Mouse (Mus musculus) left cerebral cortex, postnatal 25 days (tissue): ENCODE results near the gene Rbfox1. TPM values are rescaled to one million over a fixed set of nuclear protein-coding genes. Genes with fewer than 3 reads are reported as not detected.
A peak's percentile ranks its signal among the peaks of the same experiment; 100 is the strongest.

ENCODE experiments used
- DNase-seq, 2 experiments: peaks; one replicate each; pipeline ENCODE4 v3.0.0; 2022; ENCODE audit warnings: low spot score in 2 of 2, mixed read lengths in 1 of 2
- intact Hi-C: fragments of 180-260 bp; cut with DNase I; formaldehyde crosslinking; loops from one replicate; pipeline ENCODE4 v1.15.1; 2025
- total RNA-seq, 2 experiments: library from RNA; stranded (reverse); gene quantifications; 2 replicates each; pipeline ENCODE4 v1.2.3; 2021

Rbfox1 gene
- total RNA-seq, 2 experiments from 2014 or later: 322 to 343 TPM

DNA sequence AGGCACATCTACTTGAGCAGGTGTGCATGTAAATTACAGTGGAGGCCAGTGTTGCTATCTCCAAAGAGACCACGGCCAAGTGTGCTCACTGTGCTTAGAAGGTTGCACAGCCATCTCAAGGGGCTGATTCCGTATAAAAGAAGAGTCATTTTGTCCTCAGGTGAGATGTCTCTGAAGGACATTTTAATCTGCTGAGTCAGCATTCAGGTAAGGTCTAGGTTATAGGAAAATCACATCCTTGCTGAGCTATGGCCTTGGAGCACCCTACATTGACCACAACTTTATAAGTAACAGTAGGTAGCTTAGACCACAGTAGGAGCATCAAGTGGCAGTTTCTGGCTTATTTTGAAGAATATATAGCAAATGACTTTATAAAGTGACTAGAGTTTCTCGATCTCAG is 848.3 kb downstream of the Rbfox1 start:
- no peak for DNase-seq
- intact Hi-C loops: loop anchor here (10.0 kb wide), 1 partner anchor 179 kb away; no protein-coding TSS in a partner anchor

- intact Hi-C loops: loop anchor here (5.0 to 10.0 kb wide), 2 partner anchors 182 to 209 kb away; no protein-coding TSS in a partner anchor
- peak; percentile 25 to 86 for DNase-seq
These were observed 851.4 kb downstream of the Rbfox1 start for GRCm38 (mm10) chr16:6736566-6736965.

DNA sequence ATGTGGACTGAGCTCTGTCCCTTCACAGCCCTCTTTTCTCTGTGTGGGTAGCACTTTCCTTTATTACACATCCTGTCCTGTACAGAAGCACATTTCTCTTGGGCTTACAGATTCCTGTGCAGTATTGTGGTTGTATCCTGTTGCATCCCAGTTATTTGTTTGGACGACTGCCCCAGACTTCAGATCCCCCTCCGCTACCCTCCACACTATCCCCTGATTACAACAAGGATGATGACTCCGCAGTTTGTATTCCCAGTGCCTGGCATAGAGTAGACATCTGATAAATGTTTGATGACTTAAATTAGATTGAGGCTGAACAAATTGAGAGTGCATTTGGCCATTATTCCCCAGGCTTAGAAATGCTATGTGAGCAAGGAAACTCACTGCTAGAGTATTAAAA is 851.8 kb downstream of the Rbfox1 start:
- no peak for DNase-seq
- intact Hi-C loops: loop anchor here (5.0 to 10.0 kb wide), 2 partner anchors 182 to 210 kb away; no protein-coding TSS in a partner anchor

GRCm38 (mm10) chr16:6746116-6746515 is 861.0 kb downstream of the Rbfox1 start:
- DNase-seq: no peak

DNA sequence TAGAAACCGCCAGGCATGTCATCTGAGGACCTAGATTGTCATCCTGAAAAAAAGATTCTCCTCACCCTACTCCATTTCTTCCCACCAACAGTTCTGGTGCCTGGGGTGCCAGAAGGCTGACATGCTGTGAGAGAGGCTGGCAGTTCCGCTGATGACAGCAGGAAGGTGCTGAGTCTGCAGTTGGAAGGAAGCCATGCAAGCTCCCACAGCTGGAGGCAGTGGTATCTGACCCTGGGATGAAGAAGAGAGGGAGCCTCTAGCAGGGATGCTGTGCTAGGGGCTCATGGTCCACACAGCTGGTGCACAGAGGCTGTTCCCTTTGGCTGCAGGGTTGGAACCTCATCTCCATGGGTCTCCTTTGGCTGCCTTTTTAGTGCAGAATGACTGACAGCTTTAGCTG is 865.3 kb downstream of the Rbfox1 start:
- peak in 1 of 2 experiments; percentile 35 for DNase-seq
- intact Hi-C loops: no loop called here

More at GRCm38 (mm10) chr16:6746116-6746515, 861.0 kb downstream of the Rbfox1 start:
- intact Hi-C loops: no loop called here

GRCm38 (mm10) chr16:6754847-6755246 is 869.7 kb downstream of the Rbfox1 start:
- peak; percentile 40 to 87 for DNase-seq
- intact Hi-C loops: no loop called here

DNA sequence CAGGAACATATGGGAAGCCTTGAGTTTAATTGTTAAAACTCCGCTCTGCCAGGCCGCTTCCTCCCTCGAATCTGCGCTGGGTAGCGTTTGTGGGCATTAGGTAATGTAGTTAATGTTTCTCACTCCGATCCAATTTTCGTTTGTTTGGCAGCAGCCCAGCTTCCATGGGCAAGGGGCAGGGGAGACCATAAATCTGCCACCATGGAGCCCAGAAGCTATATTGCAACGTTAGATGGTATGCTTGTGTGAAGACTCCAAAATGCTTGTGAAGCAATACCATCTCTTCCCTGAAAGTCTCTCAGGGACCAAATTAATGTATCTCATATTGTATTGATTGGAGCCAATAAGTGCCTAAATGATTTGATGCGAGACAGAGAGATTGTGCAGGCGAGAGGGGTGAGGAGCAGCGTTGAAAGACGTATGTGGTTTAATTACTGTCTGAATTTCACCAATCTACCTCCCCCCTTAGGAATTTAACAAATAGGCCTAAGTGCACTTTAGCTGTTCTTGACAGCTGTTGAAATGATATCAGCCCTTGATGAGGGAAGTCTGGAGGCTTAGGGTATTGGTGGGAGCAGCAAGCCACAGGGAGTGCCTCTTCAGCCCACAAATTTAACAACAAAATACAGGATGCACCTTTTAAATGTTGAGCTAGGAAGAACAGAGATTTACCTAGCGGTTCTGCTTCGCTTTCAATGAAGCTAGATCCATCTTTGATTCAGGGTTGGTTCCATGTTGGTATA is 884.5 kb downstream of the Rbfox1 start:
- no peak for DNase-seq
- intact Hi-C loops: no loop called here

GRCm38 (mm10) chr16:6777506-6778185 is 892.5 kb downstream of the Rbfox1 start:
- no peak for DNase-seq

GRCm38 (mm10) chr16:6784144-6784543 is 899.0 kb downstream of the Rbfox1 start:
- intact Hi-C loops: no loop called here
- peak in 1 of 2 experiments; percentile 30 for DNase-seq

More at GRCm38 (mm10) chr16:6777506-6778185, 892.5 kb downstream of the Rbfox1 start:
- intact Hi-C loops: no loop called here

GRCm38 (mm10) chr16:6785026-6785425 is 899.9 kb downstream of the Rbfox1 start:
- intact Hi-C loops: no loop called here
- no peak for DNase-seq

- intact Hi-C loops: loop anchor here (5.0 kb wide), 1 partner anchor 1541 kb away; no protein-coding TSS in a partner anchor
- no peak for DNase-seq
These were observed 906.1 kb downstream of the Rbfox1 start for GRCm38 (mm10) chr16:6791218-6791617.

GRCm38 (mm10) chr16:6791655-6792054 is 906.5 kb downstream of the Rbfox1 start:
- intact Hi-C loops: loop anchor here (5.0 kb wide), 1 partner anchor 1541 kb away; no protein-coding TSS in a partner anchor
- peak; percentile 69 to 80 for DNase-seq

GRCm38 (mm10) chr16:6806246-6806645 is 921.1 kb downstream of the Rbfox1 start:
- intact Hi-C loops: no loop called here

GRCm38 (mm10) chr16:6807835-6808234 is 922.7 kb downstream of the Rbfox1 start:
- DNase-seq: no peak
- intact Hi-C loops: no loop called here

More at GRCm38 (mm10) chr16:6806246-6806645, 921.1 kb downstream of the Rbfox1 start:
- peak in 1 of 2 experiments; percentile 35 for DNase-seq

- intact Hi-C loops: no loop called here
- DNase-seq: no peak
These were observed 928.7 kb downstream of the Rbfox1 start for GRCm38 (mm10) chr16:6813871-6814270.

DNA sequence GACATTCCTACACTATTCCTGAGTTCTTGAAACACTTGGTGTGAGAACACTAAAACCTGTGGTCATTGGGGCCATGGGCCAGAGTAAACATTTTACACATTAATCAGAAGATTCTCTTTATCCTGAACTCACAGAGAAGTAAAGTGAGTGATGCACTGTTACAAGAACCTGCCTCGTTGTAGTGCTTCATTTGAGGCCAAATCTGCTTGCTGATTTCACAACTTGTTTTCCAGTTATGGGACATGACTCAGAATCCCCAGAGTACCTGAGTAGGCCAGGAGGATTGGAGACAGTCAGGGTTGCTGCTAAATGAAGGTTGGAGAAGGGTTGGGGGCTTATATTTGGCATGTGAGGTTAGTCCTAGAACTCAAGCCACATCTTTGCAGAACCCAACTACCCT is 936.6 kb downstream of the Rbfox1 start:
- no peak for DNase-seq
- intact Hi-C loops: no loop called here

GRCm38 (mm10) chr16:6829892-6830524 is 944.9 kb downstream of the Rbfox1 start:
- intact Hi-C loops: no loop called here
- DNase-seq: no peak

DNA sequence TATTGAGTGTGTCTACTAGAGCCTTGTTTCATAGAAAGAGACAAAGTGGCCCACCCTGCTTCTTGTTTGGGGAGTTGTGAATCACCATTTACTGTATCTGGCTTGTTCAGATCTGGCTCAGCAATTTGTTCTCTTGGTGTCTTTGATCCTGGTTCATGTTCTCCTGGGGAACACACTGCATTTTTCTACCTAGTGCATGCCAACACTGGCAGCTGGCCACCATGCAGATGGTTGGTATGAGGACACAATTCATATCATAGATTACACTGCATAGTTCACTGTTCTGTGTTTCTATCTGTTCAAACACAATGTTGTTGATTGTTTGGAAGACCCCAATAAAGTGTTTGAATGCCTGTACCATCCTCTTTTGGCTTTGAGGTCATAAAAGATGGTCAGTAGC is 948.3 kb downstream of the Rbfox1 start:
- intact Hi-C loops: no loop called here
- DNase-seq: no peak

- intact Hi-C loops: no loop called here
- no peak for DNase-seq
These were observed 949.9 kb downstream of the Rbfox1 start for GRCm38 (mm10) chr16:6835051-6835450.
